In genomic region chr5:106672597-106672996, GRCm38 (mm10) we compare ENCODE assay signal across 18 mouse cellular contexts.
"Had no signal": no experiment of that assay in that cellular context is flagged by ENCODE, and none has a peak within 500 bp of the region (broad histone marks: within the 10 kb centered on the region; RNA-seq: fewer than 3 reads in every experiment).

No protein-coding gene starts in this region.

- ATAC-seq: midbrain, embryonic 15.5 days had no signal

- H3K4me3 ChIP-seq: kidney, embryonic 15.5 days; left cerebral cortex, adult 2 months; lung, embryonic 15.5 days; midbrain, embryonic 12.5 days; midbrain, embryonic 15.5 days had no signal

- H3K9me3 ChIP-seq: kidney, embryonic 15.5 days; lung, embryonic 15.5 days; midbrain, embryonic 12.5 days; midbrain, embryonic 15.5 days had no signal

- H3K36me3 ChIP-seq: midbrain, embryonic 15.5 days had no signal

- H3K27me3 ChIP-seq: kidney, embryonic 15.5 days; lung, embryonic 15.5 days; midbrain, embryonic 12.5 days; midbrain, embryonic 15.5 days had no signal

- H3K9ac ChIP-seq: kidney, embryonic 15.5 days; lung, embryonic 15.5 days; midbrain, embryonic 12.5 days; midbrain, embryonic 15.5 days had no signal

- H3K4me1 ChIP-seq: lung, embryonic 15.5 days; midbrain, embryonic 12.5 days; midbrain, embryonic 15.5 days had no signal

- H3K27ac ChIP-seq: kidney, embryonic 15.5 days; left cerebral cortex, adult 2 months; lung, embryonic 15.5 days; midbrain, embryonic 12.5 days; midbrain, embryonic 15.5 days; stomach, postnatal 0 days had no signal

- DNase-seq: kidney, adult 11 months; kidney, adult 8-10 months; kidney, postnatal 10 days; kidney, postnatal 36 days; layer of hippocampus, postnatal 36 days; right cerebral cortex, adult 18-20 months; right cerebral cortex, postnatal 14 days; right cerebral cortex, postnatal 4 days; thymus, adult 2 months; thymus, postnatal 14 days; thymus, postnatal 4 days had no signal

- H3K4me2 ChIP-seq: kidney, embryonic 15.5 days; liver, embryonic 11.5 days; lung, embryonic 15.5 days; midbrain, embryonic 12.5 days; midbrain, embryonic 15.5 days had no signal
